Mouse (Mus musculus) intestine, embryonic 16.5 days (tissue): Measurements from ENCODE around the gene Pik3r2. TPM values are rescaled to one million over a fixed set of nuclear protein-coding genes. Genes with fewer than 3 reads are reported as not detected.
A peak's percentile ranks its signal among the peaks of the same experiment; 100 is the strongest.

Experiments
- ATAC-seq: fragments of 200-750 bp; cut with Nextera tagmentation; 2 replicates; pipeline ENCODE4 v1.8.0; 2017; ENCODE audit warnings: moderate TSS enrichment, moderate library complexity
- H3K27ac ChIP-seq: fragments of 300-500 bp; sonication (generic); 2 replicates; pipeline ENCODE4 v1.5.1; 2014; ENCODE audit warnings: mild to moderate bottlenecking, low read length
- H3K27me3 ChIP-seq: fragments of 300-500 bp; sonication (generic); replicated peaks from 2 replicates; pipeline ENCODE4 v1.6.1; 2014; ENCODE audit warnings: low read length, control low read depth, mixed read lengths; ENCODE audit not compliant: control insufficient read depth, insufficient read depth
- H3K36me3 ChIP-seq: fragments of 300-500 bp; sonication (generic); 2 replicates; pipeline ENCODE4 v1.6.1; 2014; ENCODE audit warnings: low read length, control low read depth; ENCODE audit not compliant: control insufficient read depth, insufficient read depth
- H3K4me1 ChIP-seq: fragments of 300-500 bp; sonication (generic); 2 replicates; pipeline ENCODE4 v1.6.1; 2014; ENCODE audit warnings: low read length, control low read depth, mixed read lengths; ENCODE audit not compliant: control insufficient read depth, insufficient read depth
- H3K4me2 ChIP-seq: fragments of 300-500 bp; sonication (generic); 2 replicates; pipeline ENCODE4 v1.6.1; 2014; ENCODE audit warnings: low read depth, low read length, control low read depth
- H3K4me3 ChIP-seq: fragments of 300-500 bp; sonication (generic); 2 replicates; pipeline ENCODE4 v1.5.1; 2014; ENCODE audit warnings: mild to moderate bottlenecking, low read length
- H3K9ac ChIP-seq: fragments of 300-500 bp; sonication (generic); 2 replicates; pipeline ENCODE4 v1.6.1; 2014; ENCODE audit warnings: low read depth, low read length
- H3K9me3 ChIP-seq: fragments of 300-500 bp; sonication (generic); 2 replicates; pipeline ENCODE4 v1.6.1; 2016; ENCODE audit warnings: low read length, control low read depth; ENCODE audit not compliant: control insufficient read depth
- WGBS: fragments of 180-500 bp; shearing (Covaris S2); extraction: QIAGEN DNeasy Blood & Tissue Kit; methylation state at CpG from one replicate; pipeline ENCODE4 v1.1.7; 2014; 5-methylcytosine and 5-hydroxymethylcytosine counted together
- polyA plus RNA-seq: library from polyadenylated mRNA; unstranded; fragments of >200 nt; fragmentation: Nextera tagmentation; extraction: Ambion mirVana; gene quantifications from 2 replicates; pipeline ENCODE4 v1.2.1, GENCODE M21; 2015

Gene Pik3r2
- polyA plus RNA-seq, 1 experiment from 2014 or later, result 63.7 TPM

DNA sequence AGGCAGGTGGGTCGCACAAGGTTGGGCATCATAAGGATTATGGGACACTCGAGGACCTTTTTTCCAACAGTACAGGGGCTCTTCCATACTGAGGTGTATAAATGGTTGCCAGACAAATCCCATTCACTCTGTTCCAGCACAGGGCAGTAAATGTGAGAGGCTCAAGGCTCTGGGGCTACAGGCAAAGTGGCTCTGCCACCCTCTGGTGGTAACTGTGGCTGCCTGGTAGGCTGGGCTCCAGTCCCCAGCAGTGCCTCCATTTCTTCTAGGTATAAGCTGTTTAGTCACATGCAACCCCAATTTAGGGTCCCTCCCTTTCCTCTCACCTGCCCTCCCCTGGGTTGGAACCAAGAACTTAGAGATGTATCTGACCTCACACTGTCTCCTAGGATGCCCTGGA, 18.9 kb upstream of the Pik3r2 start:
- Histone ChIP-seq H3K4me2 (peak overlapping the region; percentile 93; the same call in 1 of the 2 replicates), H3K27me3 (0 out of 2 replicates have a peak, but pooled peaks cover 2% of the 10 kb centered on the region), H3K9me3 (no peaks in the 10 kb centered on the region), H3K36me3 (no peaks in the 10 kb centered on the region), H3K27ac (no peak overlapping the region), H3K9ac (peak overlapping the region; percentile 89; the same call in 1 of the 2 replicates), H3K4me1 (peaks cover 52% of the 10 kb centered on the region), H3K4me3 (peak overlapping the region; percentile 70; the same call in 1 of the 2 replicates)
- WGBS, result 87% methylated on average over 2 of the region's 2 CpGs
- no peak for ATAC-seq

DNA sequence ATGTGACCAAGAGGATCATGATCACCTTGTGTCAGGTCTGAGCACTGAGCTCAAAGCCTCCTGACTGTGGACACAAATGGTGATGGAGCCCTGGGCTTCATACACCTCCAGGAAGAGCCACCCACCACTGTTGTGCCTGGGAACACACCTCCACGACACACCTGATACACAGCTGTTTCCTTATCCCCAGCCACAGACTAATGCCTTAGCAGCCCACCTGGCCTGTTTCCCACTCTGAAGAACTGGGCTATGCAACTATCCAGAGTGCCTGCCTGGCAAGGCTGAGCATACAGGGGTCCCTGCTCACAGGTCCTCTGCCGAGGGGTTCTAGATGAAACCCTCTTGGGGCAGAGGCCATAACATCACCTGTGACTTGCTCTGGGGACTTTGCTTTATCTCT, 17.7 kb upstream of the Pik3r2 start:
- H3K4me3 ChIP-seq, result no peak overlapping the region
- no peak overlapping the region for H3K4me2 ChIP-seq
- H3K36me3 ChIP-seq, result no peaks in the 10 kb centered on the region
- no peak overlapping the region for H3K9ac ChIP-seq
- no peak for ATAC-seq
- H3K27ac ChIP-seq, result no peak overlapping the region; the same call in 1 of the 2 replicates
- H3K27me3 ChIP-seq, result 0 out of 2 replicates have a peak, but pooled peaks cover 2% of the 10 kb centered on the region
- no peaks in the 10 kb centered on the region for H3K9me3 ChIP-seq
- peaks cover 52% of the 10 kb centered on the region for H3K4me1 ChIP-seq
- 85% methylated on average over 2 of the region's 2 CpGs for WGBS

DNA sequence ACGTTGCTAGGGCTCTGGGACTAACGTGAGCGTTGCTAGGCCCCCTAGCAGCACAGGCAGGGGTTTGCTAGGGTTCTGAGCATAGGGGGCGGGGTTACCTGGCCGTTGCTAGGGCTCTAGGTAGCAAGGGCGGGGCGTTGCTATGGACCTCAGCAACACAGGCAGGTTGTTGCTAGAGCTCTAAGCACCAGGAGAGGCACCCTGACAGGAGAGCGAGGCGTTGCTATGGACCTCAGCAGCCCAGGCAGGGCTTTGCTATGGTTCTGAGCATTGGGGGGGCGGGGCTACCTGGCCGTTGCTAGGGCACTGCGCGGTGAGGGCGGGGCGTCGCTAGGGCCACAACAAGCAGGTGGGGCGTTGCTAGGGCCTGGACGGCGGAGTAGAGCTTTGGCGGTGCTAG, 16.2 kb upstream of the Pik3r2 start:
- H3K36me3 ChIP-seq, result peaks cover 9% of the 10 kb centered on the region
- WGBS, result under 1% methylated on average over 20 of the region's 20 CpGs
- H3K9ac ChIP-seq, result peak overlapping the region; percentile 39
- H3K27me3 ChIP-seq, result no peaks in the 10 kb centered on the region
- peak overlapping the region; percentile 75 for H3K4me2 ChIP-seq
- peak; percentile 60 for ATAC-seq
- peak overlapping the region; percentile 71 for H3K4me3 ChIP-seq
- H3K9me3 ChIP-seq, result no peaks in the 10 kb centered on the region
- peaks cover 50% of the 10 kb centered on the region for H3K4me1 ChIP-seq
- no peak overlapping the region; the same call in 1 of the 2 replicates for H3K27ac ChIP-seq

DNA sequence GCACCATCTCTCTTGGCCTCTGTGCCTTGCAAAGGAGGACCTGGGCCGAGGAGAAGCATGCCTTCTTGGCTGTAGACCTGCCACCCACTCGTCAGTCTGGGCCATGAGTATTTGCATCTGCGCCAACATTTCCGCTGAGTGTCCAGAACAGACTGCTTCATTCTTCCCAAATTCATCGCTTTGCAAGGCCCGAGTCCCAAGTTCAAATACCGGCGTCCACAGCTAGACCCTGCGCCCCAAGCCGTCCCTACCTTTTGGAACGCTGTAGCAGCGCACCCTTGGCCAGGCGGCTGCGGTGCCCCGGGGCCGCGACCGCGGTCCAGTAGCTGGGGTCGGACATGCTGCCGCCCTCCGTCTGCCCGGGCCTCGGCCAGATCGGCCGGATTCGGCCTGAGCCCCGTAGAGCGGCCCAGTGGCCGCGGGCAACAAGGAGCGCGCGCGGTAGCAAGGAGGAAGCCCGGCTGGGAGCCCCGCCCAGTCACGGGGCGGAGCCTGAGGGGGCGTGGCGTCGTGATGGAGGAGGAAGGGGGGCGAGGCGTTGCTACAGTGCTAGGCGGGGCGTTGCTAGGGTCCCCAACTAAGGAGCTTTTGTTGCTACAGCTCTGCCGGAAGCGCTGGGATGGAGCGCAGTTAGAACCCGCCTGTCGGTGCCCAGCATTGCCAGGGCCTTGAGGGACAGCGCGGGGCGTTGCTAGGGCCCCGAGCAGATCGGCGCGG, 15.6 kb upstream of the Pik3r2 start:
- ATAC-seq, result peak; percentile 73
- Histone ChIP-seq H3K27me3 (no peaks in the 10 kb centered on the region), H3K9me3 (no peaks in the 10 kb centered on the region), H3K4me1 (peaks cover 53% of the 10 kb centered on the region), H3K9ac (peak overlapping the region; percentile 91), H3K27ac (peak overlapping the region; percentile 49), H3K36me3 (peaks cover 9% of the 10 kb centered on the region), H3K4me2 (peak overlapping the region; percentile 75), H3K4me3 (peak overlapping the region; percentile 71)
- 3% methylated on average over 58 of the region's 58 CpGs for WGBS

DNA sequence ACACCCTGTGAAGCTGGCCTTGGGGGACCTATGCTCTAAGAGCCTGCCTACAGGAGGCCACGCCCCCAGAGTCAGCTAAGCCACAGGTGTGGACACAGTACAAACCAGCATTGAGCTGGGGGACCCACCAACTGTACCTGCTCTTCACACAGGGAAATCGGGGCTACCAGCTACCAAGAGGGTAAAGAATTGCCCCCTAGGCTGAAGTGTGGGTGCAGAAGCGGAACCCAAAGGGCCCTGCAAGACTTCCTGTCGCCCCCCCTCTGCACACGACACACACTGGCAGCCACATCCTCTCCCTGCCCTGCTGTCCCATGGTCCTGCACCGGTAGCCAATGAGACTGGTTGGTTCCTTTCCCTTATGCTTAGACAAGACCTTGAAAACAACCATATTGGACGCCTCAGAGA, 14.8 kb upstream of the Pik3r2 start:
- Histone ChIP-seq H3K36me3 (peaks cover 10% of the 10 kb centered on the region), H3K4me2 (peak overlapping the region; percentile 75), H3K4me3 (peak overlapping the region; percentile 71), H3K4me1 (peaks cover 55% of the 10 kb centered on the region), H3K27me3 (no peaks in the 10 kb centered on the region), H3K27ac (peak overlapping the region; percentile 49), H3K9ac (peak overlapping the region; percentile 91), H3K9me3 (no peaks in the 10 kb centered on the region)
- 56% methylated on average over 7 of the region's 7 CpGs for WGBS
- no peak for ATAC-seq

DNA sequence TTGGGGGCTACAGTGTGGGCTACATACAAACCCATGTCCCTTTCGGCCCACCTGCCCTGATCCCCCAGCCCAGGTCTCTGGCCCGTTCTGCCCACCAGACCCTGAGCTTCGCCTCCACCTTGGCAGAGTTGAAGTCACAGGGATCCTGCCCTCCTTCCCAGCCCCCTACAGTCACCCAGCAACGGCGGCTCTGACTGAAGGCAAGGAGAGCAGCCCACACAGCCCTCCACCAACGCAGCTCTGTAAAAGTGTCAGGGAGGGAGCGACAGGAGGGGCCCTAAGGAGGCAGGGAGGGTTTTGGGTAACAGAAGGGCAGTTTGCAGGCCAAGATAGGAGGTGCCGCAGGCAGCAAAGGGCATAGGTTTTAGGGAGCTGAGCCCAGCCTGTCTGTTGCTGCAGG, 14.3 kb upstream of the Pik3r2 start:
- Histone ChIP-seq H3K9me3 (no peaks in the 10 kb centered on the region), H3K36me3 (peaks cover 14% of the 10 kb centered on the region), H3K4me2 (peak overlapping the region; percentile 75), H3K4me3 (0 out of 2 replicates have a peak overlapping the region, but pooled peaks have one; percentile 11), H3K27ac (peak overlapping the region; percentile 4; the same call in 1 of the 2 replicates), H3K9ac (peak overlapping the region; percentile 91), H3K27me3 (no peaks in the 10 kb centered on the region), H3K4me1 (peaks cover 55% of the 10 kb centered on the region)
- no peak for ATAC-seq
- 53% methylated on average over 8 of the region's 8 CpGs for WGBS

DNA sequence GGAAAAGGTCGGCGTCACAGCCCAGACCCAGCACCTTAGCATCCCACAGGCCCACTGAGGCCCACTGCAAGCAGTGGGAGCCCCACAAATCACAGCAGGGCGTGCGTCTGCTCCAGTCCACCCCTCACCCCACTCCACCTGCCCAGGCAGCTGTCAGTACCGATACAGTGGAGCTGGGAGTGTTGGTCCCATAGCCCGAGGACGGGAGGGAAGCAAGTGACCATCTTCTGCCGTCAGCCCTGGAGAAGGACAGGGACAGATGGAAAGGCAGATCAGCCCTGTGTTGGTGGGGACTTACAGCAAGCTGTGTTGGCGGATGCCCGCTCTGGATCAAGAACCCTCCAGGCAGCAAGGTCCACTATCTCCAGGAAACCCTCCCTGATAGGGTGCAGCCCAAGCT, 12.5 kb upstream of the Pik3r2 start:
- WGBS, result 86% methylated on average over 10 of the region's 10 CpGs
- H3K27me3 ChIP-seq, result no peaks in the 10 kb centered on the region
- no peak overlapping the region for H3K4me3 ChIP-seq
- H3K9ac ChIP-seq, result 0 out of 2 replicates have a peak overlapping the region, but pooled peaks have one; percentile 19
- no peak overlapping the region for H3K4me2 ChIP-seq
- H3K27ac ChIP-seq, result no peak overlapping the region
- H3K36me3 ChIP-seq, result peaks cover 23% of the 10 kb centered on the region
- no peak for ATAC-seq
- H3K9me3 ChIP-seq, result no peaks in the 10 kb centered on the region
- H3K4me1 ChIP-seq, result peaks cover 44% of the 10 kb centered on the region

DNA sequence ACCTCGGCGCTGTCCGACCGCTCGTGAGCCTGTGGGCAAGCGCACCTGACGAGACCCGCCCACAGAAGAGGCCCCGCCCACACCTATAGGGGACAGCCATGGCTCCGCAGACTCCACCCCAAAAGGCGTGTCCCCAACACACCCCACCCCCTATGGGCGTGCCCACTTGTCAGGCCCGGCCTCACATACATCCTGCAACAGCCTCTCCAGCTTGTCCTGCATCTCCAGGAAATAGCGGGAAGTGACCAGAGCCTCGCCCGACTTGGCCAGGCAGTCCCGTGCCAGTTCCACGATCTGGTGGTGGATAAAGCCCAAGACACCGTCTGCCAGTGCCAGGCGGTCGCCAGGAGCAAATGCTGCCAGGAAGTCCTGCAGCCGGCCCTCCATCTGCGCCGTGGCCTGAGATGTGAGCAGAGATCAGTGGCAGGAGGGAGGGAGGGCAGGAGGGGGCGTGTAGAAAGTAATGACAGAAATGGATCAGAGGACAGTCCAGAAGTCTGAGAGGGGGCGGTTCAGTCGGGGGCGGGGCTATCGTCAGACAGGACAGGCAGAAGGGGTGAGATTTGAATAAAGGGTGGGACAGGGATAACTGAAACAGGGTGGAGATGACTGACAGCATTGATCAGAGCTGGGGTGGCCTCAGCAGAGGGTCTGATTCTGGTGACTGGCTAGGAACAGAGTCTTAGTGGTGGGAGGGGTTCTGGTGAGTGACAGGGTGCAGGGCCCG, 11.6 kb upstream of the Pik3r2 start:
- Histone ChIP-seq H3K9me3 (no peaks in the 10 kb centered on the region), H3K9ac (0 out of 2 replicates have a peak overlapping the region, but pooled peaks have one; percentile 14), H3K27ac (no peak overlapping the region), H3K36me3 (peaks cover 28% of the 10 kb centered on the region), H3K4me3 (peak overlapping the region; percentile 31), H3K4me2 (peak overlapping the region; percentile 39), H3K27me3 (no peaks in the 10 kb centered on the region), H3K4me1 (peaks cover 36% of the 10 kb centered on the region)
- ATAC-seq, result peak; percentile 21
- 29% methylated on average over 30 of the region's 30 CpGs for WGBS

DNA sequence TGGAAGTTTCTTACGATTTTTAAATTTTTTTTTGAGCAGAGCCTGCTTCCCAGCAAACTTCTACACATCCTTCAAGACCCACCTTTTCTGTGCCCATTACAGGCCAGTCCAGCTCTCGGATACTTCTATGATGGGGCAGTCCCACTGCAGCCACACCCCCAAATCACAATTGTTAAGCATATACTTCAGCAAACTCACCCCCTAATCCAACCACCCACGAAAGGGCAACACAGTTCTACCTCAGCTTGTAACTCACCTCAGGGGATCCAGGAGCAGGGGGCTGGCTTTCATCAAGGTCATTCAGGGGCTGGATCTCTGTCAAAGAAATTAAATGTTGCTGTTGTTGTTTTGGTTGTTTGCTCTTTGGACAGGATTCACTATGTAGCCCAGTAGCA, 10.5 kb upstream of the Pik3r2 start:
- H3K9me3 ChIP-seq, result no peaks in the 10 kb centered on the region
- H3K27ac ChIP-seq, result no peak overlapping the region
- WGBS, result 87% methylated on average over 3 of the region's 3 CpGs
- no peak overlapping the region for H3K4me3 ChIP-seq
- peaks cover 30% of the 10 kb centered on the region for H3K4me1 ChIP-seq
- ATAC-seq, result no peak
- no peak overlapping the region; the same call in 1 of the 2 replicates for H3K4me2 ChIP-seq
- H3K27me3 ChIP-seq, result no peaks in the 10 kb centered on the region
- no peak overlapping the region for H3K9ac ChIP-seq
- peaks cover 29% of the 10 kb centered on the region for H3K36me3 ChIP-seq
